Mouse (Mus musculus): ENCODE results near the gene Snx6.

DNA sequence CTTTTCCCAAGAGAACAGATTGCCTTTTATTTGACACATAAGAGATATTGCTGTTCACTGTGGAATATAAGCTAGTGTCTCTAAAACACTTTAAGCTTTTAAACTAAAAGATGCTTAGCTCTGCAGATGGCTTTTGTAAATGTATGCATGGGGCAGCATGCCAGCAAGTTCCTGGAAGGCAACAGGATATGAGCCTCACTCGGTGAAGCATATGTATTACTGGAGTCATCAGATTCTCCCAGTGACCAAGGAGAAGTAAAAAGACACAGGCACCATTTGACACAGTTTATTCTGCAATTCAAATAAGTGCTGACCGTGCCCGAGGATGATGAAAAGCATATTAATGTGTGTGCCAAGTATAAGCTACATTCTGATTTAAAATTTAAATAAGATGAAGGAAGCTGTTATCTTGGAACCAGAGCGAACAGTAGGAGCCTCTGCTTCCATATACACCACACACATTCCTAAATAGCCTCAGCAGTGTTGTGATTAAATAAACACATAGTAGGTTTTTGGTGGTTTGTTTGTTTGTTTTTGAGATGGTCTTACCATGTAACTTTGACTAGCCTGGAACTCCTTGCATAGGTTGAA lies 27.4 kb upstream of the Snx6 start:
- no peak for TF ChIP-seq POLR2A (IDR thresholded peaks at IDR 0.05; ENCODE audit: control insufficient read depth, extremely low read depth, insufficient read depth, low read length, poor library complexity)
- TF ChIP-seq CTCF (IDR thresholded peaks at IDR 0.05; ENCODE audit: borderline replicate concordance, control insufficient read depth, extremely low read depth, insufficient read depth, low read length, poor library complexity) = no peak
